Mouse (Mus musculus) neural tube, embryonic 13.5 days (tissue): ENCODE measurements at regions not wholly inside any gene's neighbourhood (a gene's known extent, or its start where the extent isn't known, plus 50 kb on each side); places are given as distances from the start of the nearest gene placed in this dataset.

Experiments used
- ATAC-seq: fragments of 200-750 bp; cut with Nextera tagmentation; 2 replicates; pipeline ENCODE4 v1.8.0; 2017; ENCODE audit warnings: low read depth, mild to moderate bottlenecking, moderate TSS enrichment, moderate library complexity
- H3K27ac ChIP-seq: fragments of 300-500 bp; sonication (generic); replicated peaks from 2 replicates; pipeline ENCODE4 v1.5.1; 2015; ENCODE audit warnings: moderate library complexity, mild to moderate bottlenecking, inconsistent platforms
- H3K27me3 ChIP-seq: fragments of 300-500 bp; sonication (generic); 2 replicates; pipeline ENCODE4 v1.6.1; 2015; ENCODE audit warnings: mild to moderate bottlenecking, inconsistent platforms
- H3K36me3 ChIP-seq: fragments of 300-500 bp; sonication (generic); 2 replicates; pipeline ENCODE4 v1.6.1; 2015; ENCODE audit warnings: mild to moderate bottlenecking, inconsistent platforms
- H3K4me1 ChIP-seq: fragments of 300-500 bp; sonication (generic); replicated peaks from 2 replicates; pipeline ENCODE4 v1.6.1; 2015; ENCODE audit warnings: inconsistent platforms
- H3K4me2 ChIP-seq: fragments of 300-500 bp; sonication (generic); 2 replicates; pipeline ENCODE4 v1.6.1; 2015; ENCODE audit warnings: inconsistent platforms, mild to moderate bottlenecking, moderate library complexity
- H3K4me3 ChIP-seq: fragments of 300-500 bp; sonication (generic); 2 replicates; pipeline ENCODE4 v1.5.1; 2015; ENCODE audit warnings: mild to moderate bottlenecking, inconsistent platforms
- H3K9ac ChIP-seq: fragments of 300-500 bp; sonication (generic); 2 replicates; pipeline ENCODE4 v1.6.1; 2015; ENCODE audit warnings: moderate library complexity, mild to moderate bottlenecking, inconsistent platforms
- H3K9me3 ChIP-seq: fragments of 300-500 bp; sonication (generic); 2 replicates; pipeline ENCODE4 v1.6.1; 2016; ENCODE audit warnings: inconsistent platforms
- WGBS: fragments of 180-500 bp; shearing (Covaris S2); methylation state at CpG from one replicate; pipeline ENCODE4 v1.1.7; 2015; 5-methylcytosine and 5-hydroxymethylcytosine counted together

DNA sequence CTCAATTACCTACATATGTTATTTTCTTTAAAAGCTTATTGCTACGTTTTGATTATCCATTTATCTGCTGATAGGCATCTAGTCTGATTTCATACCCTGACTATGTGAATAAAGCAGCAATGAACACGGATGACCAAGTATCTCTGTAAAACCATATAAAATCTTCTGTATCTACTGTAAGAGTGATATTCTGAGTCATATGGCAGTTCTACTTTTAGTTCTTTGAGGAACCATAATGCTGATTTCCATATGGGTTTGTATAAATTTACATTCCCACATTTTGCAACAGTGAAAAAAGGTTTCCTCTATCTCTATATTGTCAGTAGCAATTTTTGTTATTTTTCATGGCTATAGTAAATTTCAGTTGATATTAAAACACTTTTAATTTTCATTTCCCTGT lies 280.6 kb downstream of the Fsip2 start:
- H3K36me3 ChIP-seq, result no peaks in the 10 kb centered on the region
- H3K9me3 ChIP-seq, result no peaks in the 10 kb centered on the region
- no peak overlapping the region for H3K9ac ChIP-seq
- no peak overlapping the region for H3K4me2 ChIP-seq
- H3K4me1 ChIP-seq, result no peaks in the 10 kb centered on the region
- no peak for ATAC-seq
- no peak overlapping the region for H3K27ac ChIP-seq
- H3K27me3 ChIP-seq, result no peaks in the 10 kb centered on the region
- no peak overlapping the region for H3K4me3 ChIP-seq
- WGBS, result 79% methylated on average over 2 of the region's 2 CpGs

DNA sequence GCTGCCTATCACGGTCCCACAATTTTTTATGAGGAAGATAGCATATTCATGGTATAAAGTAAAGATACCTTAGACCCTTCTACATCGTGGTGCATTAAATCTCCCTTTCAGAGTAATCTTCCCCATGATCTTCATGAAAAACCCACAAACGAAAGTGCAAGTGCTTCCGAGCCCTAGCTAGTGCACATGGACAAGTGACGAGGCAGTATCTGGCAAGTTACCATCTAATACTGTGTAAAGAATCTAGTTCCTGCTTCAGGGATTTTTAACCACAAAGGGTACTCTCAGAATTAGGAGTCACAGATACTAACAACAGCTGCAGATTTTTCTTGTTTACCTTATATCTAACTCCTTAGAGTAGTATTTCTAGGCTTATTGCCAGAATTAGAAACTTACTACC lies 282.8 kb downstream of the Fsip2 start:
- 89% methylated on average over 5 of the region's 5 CpGs for WGBS
- Histone ChIP-seq H3K9ac (no peak overlapping the region), H3K36me3 (no peaks in the 10 kb centered on the region), H3K27ac (no peak overlapping the region), H3K4me1 (no peaks in the 10 kb centered on the region), H3K4me2 (no peak overlapping the region), H3K4me3 (no peak overlapping the region), H3K27me3 (no peaks in the 10 kb centered on the region), H3K9me3 (no peaks in the 10 kb centered on the region)
- no peak for ATAC-seq

DNA sequence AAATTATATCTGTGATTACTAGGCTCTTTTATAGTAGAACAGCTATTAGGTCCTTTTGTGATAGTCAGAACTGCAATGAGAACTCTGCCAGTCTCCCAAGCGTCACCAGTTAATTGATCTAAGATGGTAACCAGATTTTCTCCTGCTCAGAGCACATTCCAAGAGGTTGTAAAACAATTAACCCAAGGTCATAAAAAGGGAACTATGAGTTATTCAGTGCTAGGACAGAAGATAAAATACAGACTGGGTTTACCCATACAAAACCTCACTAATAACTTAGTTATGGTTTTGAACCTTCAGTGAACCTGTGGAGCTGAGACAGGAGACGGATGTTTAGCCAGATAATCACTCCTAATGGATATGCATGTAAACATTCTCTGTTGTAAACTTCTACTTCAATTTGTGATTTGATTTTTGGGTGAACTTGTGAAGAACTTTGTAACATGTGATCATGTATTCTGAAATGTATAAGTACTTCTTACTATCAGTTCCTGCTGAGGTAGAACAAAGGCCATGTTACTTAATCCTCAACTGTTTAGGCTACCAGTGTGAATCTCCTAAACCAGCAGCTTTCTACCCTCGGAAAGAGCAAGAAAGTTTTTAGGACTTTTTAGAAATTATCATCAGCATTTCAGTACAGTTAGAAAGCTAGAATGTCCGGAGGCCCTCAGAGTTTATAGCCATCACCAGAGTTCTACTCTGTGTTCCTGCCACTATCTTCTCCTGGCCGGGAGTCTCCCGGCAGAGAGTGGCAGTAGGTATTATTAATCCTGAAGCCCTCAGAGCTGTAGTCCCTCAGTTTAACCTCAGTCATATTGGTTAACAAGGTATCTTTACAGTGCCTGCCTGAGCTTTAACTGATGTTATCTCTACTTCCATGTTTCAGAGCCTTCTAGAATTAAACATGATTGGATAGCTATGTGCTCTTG lies 308.0 kb downstream of the Fsip2 start:
- Histone ChIP-seq H3K4me1 (no peaks in the 10 kb centered on the region), H3K27me3 (no peaks in the 10 kb centered on the region), H3K9ac (no peak overlapping the region), H3K36me3 (no peaks in the 10 kb centered on the region), H3K4me2 (no peak overlapping the region), H3K4me3 (no peak overlapping the region), H3K9me3 (no peaks in the 10 kb centered on the region), H3K27ac (no peak overlapping the region)
- WGBS, result 55% methylated on average over 6 of the region's 6 CpGs
- ATAC-seq, result no peak

DNA sequence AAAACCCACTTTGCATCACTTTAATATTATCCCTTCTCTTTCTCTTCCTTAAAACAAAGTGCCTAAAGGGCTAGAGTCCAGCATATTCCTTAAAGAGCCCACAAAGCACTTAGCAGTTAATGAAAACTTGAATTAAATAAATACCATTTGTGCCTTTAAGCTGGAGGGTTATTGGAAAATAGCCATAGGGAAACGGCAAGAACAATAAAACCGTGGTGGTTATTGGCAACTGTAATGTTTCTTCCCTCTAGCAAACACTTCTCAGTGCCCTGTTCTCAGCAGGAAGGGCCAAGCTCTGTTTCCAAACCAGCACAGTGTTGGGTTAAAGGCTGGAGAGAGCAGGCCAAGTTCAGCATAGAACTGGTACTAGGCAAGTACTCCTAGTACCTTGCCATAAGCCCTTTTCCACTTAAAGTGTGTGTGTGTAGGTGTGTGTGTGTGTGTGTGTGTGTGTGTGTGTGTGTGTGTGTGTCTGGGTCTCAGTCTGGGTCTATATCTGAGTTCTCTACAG lies 313.4 kb downstream of the Fsip2 start:
- Histone ChIP-seq H3K9me3 (no peaks in the 10 kb centered on the region), H3K4me3 (no peak overlapping the region), H3K36me3 (no peaks in the 10 kb centered on the region), H3K9ac (no peak overlapping the region), H3K27ac (no peak overlapping the region), H3K27me3 (no peaks in the 10 kb centered on the region), H3K4me2 (no peak overlapping the region), H3K4me1 (no peaks in the 10 kb centered on the region)
- WGBS, result 46% methylated on average over 2 of the region's 2 CpGs
- ATAC-seq, result no peak

DNA sequence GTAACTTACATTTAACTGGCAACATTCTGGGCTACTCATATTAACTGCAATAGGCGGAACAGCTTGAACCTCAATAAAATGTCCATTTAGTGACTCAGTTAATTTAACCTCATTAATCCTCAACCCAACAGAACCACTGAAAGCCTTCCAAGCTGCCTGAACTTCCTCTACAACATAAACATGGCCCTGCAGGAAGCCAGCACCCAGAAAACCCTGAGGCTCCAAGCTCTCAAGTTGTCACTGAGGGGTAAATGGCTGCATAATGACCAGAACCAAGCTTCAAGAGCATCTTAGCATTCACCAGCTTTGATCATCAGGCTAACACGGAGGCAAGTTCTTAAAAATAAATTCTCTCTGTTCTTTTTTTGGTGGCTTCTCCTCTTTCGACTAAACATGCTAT lies 315.2 kb downstream of the Fsip2 start:
- Histone ChIP-seq H3K9me3 (no peaks in the 10 kb centered on the region), H3K27me3 (no peaks in the 10 kb centered on the region), H3K4me2 (no peak overlapping the region), H3K9ac (no peak overlapping the region), H3K36me3 (no peaks in the 10 kb centered on the region), H3K27ac (no peak overlapping the region), H3K4me1 (no peaks in the 10 kb centered on the region), H3K4me3 (no peak overlapping the region)
- peak; percentile 50; the same call in 1 of the 2 replicates for ATAC-seq
- WGBS, result 55% methylated on average over 3 of the region's 3 CpGs

DNA sequence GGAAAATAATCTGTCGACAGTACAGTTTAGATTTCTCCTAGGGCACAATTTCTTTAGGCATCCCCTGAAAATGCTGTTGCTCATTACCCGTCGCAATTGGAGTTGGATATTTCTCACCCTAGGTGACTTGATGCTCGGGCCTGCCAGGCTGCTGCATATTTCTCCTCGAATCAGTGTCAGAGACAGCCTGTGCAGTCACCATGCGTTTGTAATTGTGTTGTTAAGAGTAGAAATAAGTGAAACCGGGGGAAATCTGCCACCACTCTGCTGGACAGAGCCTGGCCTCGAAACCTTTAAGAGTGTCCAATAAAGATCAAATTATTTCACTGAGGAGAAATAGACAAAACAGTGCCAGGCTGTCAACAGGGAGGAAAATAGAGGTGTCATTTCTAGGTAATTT lies 340.7 kb upstream of the Zc3h15 start:
- Histone ChIP-seq H3K27ac (no peak overlapping the region), H3K4me1 (no peaks in the 10 kb centered on the region), H3K9me3 (no peaks in the 10 kb centered on the region), H3K4me3 (no peak overlapping the region), H3K9ac (no peak overlapping the region), H3K36me3 (no peaks in the 10 kb centered on the region), H3K27me3 (no peaks in the 10 kb centered on the region), H3K4me2 (no peak overlapping the region)
- WGBS, result 65% methylated on average over 8 of the region's 8 CpGs
- ATAC-seq, result no peak

DNA sequence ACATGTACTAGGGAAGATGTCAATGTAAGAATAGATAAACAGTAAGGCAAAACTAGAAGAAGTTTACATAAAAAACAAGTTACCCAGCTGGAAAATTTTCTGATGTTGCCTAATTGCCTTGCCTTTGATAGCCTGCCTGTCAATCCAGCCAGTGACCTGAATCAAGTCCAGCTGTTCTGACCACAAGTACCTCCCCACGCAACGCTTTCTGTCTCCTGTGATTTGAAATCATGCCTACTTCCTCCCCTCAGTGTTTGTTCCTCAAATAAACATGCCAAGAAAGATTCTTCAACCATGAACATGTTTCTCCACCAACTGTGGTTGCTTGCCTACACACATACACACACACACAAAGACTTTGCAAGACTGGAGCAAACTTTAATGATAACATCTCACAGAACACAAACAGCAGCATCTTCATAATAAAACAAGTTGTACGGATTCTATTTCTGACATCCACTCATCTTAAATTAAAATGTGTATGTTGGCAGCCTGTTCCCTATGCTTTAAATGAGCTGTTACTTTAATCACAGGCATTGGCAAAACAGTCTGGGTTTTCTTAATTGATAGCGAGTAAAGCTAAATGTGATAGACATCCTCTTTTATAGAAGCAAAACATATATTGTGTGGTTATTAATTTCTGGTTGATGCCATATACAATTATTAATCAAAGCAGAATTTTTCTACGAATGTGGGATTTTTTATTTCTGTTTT lies 312.0 kb upstream of the Zc3h15 start:
- no peaks in the 10 kb centered on the region for H3K4me1 ChIP-seq
- H3K4me3 ChIP-seq, result no peak overlapping the region
- 68% methylated on average over 5 of the region's 5 CpGs for WGBS
- H3K9ac ChIP-seq, result no peak overlapping the region
- H3K4me2 ChIP-seq, result no peak overlapping the region
- no peak overlapping the region for H3K27ac ChIP-seq
- H3K36me3 ChIP-seq, result no peaks in the 10 kb centered on the region
- ATAC-seq, result no peak
- H3K9me3 ChIP-seq, result no peaks in the 10 kb centered on the region
- H3K27me3 ChIP-seq, result no peaks in the 10 kb centered on the region

DNA sequence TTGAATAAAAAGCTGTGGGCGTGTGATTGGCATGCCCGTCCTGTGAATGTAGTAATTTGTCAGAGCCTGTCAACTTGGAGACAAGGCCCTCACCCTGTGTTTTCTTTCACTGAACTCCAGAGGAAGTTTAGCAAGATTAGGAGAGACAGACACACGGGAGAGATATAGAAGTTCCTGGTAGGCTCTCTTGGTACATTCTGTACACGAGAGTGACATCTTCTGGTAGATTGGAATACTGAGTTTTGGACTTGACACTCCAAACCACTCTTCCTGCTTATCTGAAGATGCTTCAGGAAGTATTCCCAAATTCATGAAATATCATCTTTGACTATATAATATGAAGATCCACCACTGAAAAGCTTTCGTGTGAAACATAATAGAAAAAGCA lies 311.5 kb upstream of the Zc3h15 start:
- Histone ChIP-seq H3K27ac (no peak overlapping the region), H3K4me1 (no peaks in the 10 kb centered on the region), H3K27me3 (no peaks in the 10 kb centered on the region), H3K9me3 (no peaks in the 10 kb centered on the region), H3K36me3 (no peaks in the 10 kb centered on the region), H3K4me3 (no peak overlapping the region), H3K4me2 (no peak overlapping the region), H3K9ac (no peak overlapping the region)
- ATAC-seq, result peak; percentile 65; the same call in 1 of the 2 replicates
- WGBS, result 46% methylated on average over 5 of the region's 5 CpGs

DNA sequence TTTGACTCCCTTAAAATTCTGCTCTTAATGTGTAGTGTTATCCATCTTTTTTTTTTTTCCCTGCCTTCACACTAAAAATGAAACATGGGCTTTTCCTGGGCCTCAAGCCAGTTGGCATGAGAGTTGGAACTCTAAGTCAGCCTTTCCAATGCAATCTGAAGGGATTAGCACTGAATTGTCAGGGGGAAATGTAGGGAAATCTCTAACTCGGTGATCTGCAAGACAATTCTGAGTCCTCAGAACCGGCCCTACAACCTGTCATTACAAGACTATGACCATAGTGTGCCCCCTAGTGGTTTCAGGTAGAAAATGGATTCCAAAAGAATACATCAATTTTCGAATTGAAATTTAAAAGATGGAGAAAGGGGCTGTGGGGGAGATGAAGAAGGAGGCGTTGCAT lies 306.9 kb upstream of the Zc3h15 start:
- H3K27ac ChIP-seq, result no peak overlapping the region
- H3K36me3 ChIP-seq, result no peaks in the 10 kb centered on the region
- no peak overlapping the region for H3K9ac ChIP-seq
- H3K4me1 ChIP-seq, result no peaks in the 10 kb centered on the region
- no peaks in the 10 kb centered on the region for H3K27me3 ChIP-seq
- H3K4me2 ChIP-seq, result no peak overlapping the region
- 31% methylated on average over 4 of the region's 4 CpGs for WGBS
- no peak for ATAC-seq
- no peaks in the 10 kb centered on the region for H3K9me3 ChIP-seq
- H3K4me3 ChIP-seq, result no peak overlapping the region

DNA sequence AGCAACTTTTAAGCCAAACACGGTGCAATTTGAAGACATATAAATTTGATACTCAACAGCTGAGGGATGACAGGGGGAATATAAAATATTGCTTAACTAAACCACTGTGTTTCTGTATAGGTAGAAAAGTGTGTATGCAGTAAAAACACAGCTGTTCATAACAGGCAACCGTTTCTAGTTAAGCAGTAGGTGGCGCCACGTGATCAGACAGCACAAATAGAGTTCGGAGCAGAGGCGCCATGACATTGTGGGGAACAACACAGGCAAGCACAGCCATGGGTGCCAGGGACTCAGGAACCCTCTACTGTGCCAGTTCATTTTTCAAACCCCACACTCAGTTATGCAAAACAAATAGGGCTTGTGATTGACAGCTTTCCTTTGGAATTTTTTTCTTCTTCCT lies 304.1 kb upstream of the Zc3h15 start:
- H3K27ac ChIP-seq, result no peak overlapping the region
- H3K36me3 ChIP-seq, result no peaks in the 10 kb centered on the region
- H3K9ac ChIP-seq, result no peak overlapping the region
- H3K4me3 ChIP-seq, result no peak overlapping the region
- H3K4me1 ChIP-seq, result no peaks in the 10 kb centered on the region
- H3K9me3 ChIP-seq, result no peaks in the 10 kb centered on the region
- 85% methylated on average over 6 of the region's 6 CpGs for WGBS
- no peak overlapping the region for H3K4me2 ChIP-seq
- no peak for ATAC-seq
- no peaks in the 10 kb centered on the region for H3K27me3 ChIP-seq
